Mouse (Mus musculus): ENCODE data around the gene Ric3. TPM values are rescaled to one million over a fixed set of nuclear protein-coding genes. Genes with fewer than 3 reads are reported as not detected.

The Ric3 gene
- polyA plus RNA-seq, 1 experiment: 43.3 TPM

GRCm38 (mm10) chr7:109050831-109051230 lies 32.3 kb downstream of the Ric3 start:
- DNase-seq (ENCODE audit: extremely low spot score in 1 of 2, low spot score in 1 of 2): no peak

GRCm38 (mm10) chr7:109045876-109046275 lies 37.3 kb downstream of the Ric3 start:
- DNase-seq (ENCODE audit: extremely low spot score in 1 of 2, low spot score in 1 of 2): no peak

- peak in 1 of 2 experiments; percentile 55 for DNase-seq (ENCODE audit: extremely low spot score in 1 of 2, low spot score in 1 of 2)
Measured at GRCm38 (mm10) chr7:109039445-109039844, 43.7 kb downstream of the Ric3 start.

DNA sequence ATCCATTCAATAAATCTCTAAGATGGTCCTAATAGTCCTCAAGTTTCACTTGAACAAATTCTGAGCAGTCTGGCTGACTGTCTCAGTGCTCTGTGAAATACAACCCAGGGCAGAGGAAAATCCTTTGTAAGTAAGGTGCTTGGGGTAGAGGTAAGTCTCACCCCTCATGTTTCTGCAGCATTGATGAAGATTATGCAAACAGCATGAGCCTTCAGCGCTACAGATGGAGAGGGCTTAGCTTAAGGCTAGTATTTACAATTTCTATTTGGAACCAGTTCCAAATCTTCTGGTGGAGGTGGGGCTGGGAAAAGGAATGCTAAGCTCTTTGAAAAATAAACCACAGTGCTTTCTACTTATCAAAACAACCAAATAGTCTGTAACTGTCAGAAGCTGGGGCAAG lies 44.1 kb downstream of the Ric3 start:
- DNase-seq (ENCODE audit: extremely low spot score in 1 of 2, low spot score in 1 of 2): no peak

- no peak for DNase-seq (ENCODE audit: extremely low spot score in 1 of 2, low spot score in 1 of 2)
Measured at GRCm38 (mm10) chr7:109038121-109038735, 44.9 kb downstream of the Ric3 start.

DNA sequence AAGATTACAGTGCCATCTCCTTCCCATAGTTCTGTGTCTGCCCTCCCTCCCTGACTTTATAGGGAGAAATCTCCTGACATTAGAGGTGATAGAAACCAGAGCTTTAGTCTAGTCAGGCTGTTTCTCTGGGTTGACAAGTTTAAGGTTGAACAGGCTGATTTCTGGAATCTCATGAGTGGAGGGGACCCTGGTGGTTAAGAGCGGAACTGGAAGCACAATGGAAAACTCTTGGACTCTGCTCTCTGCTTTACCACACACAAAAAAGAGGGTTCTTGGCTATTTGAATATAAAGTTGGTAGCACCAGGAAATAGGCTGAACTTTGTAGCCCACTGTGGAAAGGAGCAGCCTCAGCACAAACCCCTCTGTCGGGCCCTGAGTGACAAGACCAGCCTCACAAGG lies 51.1 kb downstream of the Ric3 start:
- DNase-seq (ENCODE audit: extremely low spot score in 1 of 2, low spot score in 1 of 2): no peak

- no peak for DNase-seq (ENCODE audit: extremely low spot score in 1 of 2, low spot score in 1 of 2)
Measured at GRCm38 (mm10) chr7:109031331-109031730, 51.8 kb downstream of the Ric3 start.

DNA sequence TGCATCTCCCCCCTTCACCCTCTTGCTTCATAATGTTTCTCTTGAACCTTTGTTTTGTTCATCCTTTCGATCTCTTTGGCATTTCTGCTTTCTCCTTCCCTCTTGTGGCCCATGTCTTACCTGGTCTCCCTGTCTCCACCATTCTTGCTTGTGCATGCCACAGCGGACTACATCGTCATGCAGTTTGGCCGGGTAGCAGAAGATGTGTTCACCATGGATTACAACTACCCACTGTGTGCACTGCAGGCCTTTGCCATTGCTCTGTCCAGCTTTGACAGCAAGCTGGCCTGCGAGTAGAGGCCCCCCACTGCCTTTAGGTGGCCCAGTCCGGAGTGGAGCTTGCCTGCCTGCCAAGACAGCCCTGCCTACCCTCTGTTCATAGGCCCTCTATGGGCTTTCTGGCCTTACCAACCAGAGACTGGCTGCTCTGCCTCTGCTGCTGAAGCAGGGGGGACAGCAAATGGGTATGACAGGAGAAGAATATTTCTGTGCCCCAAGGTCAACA lies 53.1 kb downstream of the Ric3 start:
- no peak for DNase-seq (ENCODE audit: extremely low spot score in 1 of 2, low spot score in 1 of 2)

- DNase-seq (ENCODE audit: extremely low spot score in 1 of 2, low spot score in 1 of 2): peak in 1 of 2 experiments; percentile 91
Measured at GRCm38 (mm10) chr7:109028204-109028603, 54.9 kb downstream of the Ric3 start.

- no peak for DNase-seq (ENCODE audit: extremely low spot score in 1 of 2, low spot score in 1 of 2)
Measured at GRCm38 (mm10) chr7:109027721-109028120, 55.4 kb downstream of the Ric3 start.

DNA sequence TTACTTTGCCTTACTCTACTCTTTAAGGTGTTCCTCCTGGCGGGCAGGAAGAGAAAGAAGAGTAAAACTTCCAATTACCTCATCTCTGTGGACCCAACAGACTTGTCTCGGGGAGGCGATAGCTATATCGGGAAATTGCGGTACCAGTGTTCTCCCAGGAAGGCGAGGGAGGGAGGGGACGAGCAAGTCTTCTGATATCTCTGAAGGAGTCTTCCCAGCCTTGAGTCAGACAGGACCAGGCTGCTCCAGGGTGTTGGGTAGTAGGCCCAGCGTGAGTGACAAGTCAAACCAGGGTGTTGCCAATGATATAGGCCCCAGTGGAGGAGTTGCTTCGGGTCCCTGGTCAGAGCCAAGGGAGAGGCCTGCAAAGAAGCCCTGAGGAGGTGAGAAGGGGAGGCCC lies 56.2 kb downstream of the Ric3 start:
- DNase-seq (ENCODE audit: extremely low spot score in 1 of 2, low spot score in 1 of 2): peak in 1 of 2 experiments; percentile 58

GRCm38 (mm10) chr7:109025743-109026142 lies 57.4 kb downstream of the Ric3 start:
- no peak for DNase-seq (ENCODE audit: extremely low spot score in 1 of 2, low spot score in 1 of 2)

DNA sequence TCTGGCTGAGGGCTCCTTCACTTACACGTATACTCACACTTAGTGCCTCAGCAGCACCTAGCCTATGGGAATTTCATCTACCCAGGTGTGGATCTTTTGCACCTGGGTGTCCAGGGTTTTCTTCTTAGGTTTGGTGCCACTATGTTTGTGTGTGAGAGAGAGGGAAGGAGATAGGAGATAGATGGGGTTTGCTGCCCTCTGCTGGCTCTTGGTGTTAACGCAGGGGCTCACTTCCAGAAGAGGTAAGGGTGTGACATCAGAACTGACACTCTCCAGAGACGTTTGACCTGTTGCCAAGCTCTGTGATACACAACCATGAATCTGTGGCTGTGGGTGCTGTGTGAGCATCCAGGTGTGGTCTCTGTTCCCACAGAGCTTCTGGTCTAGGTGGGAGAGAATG lies 61.7 kb downstream of the Ric3 start:
- DNase-seq (ENCODE audit: extremely low spot score in 1 of 2, low spot score in 1 of 2): peak in 1 of 2 experiments; percentile 88

DNA sequence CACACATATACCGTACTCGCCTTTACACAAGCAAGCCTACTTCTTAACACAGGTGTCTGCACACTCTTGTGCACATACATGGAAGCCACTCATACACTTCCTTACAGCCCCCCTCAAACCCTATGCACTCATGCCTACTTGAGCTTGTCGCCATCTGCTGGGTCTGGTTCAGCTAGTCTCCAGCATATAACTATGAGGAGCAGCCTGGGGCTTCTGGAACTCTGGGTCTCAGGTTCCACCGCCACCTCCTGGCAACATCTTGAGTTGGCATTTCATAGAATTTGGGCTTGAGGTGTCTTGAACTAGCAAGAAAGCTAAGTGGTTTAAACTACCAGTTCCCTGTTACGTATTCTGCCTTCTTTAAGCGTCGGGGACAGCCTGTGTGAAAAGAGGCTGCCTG lies 63.9 kb downstream of the Ric3 start:
- DNase-seq (ENCODE audit: extremely low spot score in 1 of 2, low spot score in 1 of 2): no peak

DNA sequence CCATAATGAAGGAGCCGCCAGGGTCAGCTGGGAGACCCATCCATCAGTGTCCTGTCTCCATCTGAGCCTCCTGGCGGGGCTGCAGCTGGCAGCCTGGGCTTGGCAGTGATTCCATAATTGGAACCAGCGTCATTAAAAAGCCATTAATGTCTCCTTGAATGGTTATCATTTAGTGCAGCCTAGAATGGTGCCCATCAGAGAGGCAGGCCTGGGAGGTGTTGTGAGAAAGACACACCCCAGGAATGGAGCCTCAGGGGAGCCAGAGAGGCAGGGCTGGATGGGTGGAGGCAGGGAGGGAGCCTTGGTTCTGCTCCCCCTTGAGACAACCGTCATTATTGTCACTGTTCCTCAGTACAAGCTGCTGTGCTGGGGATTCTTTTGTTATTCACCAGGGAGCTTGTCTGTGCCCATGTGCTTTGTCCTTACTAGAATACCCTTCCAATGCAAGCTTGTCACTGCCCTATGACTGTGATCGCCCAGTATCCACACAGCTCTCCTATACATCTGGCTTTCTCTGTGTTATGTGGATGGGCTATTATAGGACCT lies 66.7 kb downstream of the Ric3 start:
- DNase-seq (ENCODE audit: extremely low spot score in 1 of 2, low spot score in 1 of 2): no peak

- DNase-seq (ENCODE audit: extremely low spot score in 1 of 2, low spot score in 1 of 2): peak in 1 of 2 experiments; percentile 41
Measured at GRCm38 (mm10) chr7:109014851-109015250, 68.3 kb downstream of the Ric3 start.

GRCm38 (mm10) chr7:109012998-109013625 lies 70.0 kb downstream of the Ric3 start:
- peak; percentile 46 to 67 for DNase-seq (ENCODE audit: extremely low spot score in 1 of 2, low spot score in 1 of 2)

GRCm38 (mm10) chr7:109012575-109012974 lies 70.6 kb downstream of the Ric3 start:
- no peak for DNase-seq (ENCODE audit: extremely low spot score in 1 of 2, low spot score in 1 of 2)

GRCm38 (mm10) chr7:109011596-109012180 lies 71.4 kb downstream of the Ric3 start:
- peak; percentile 65 to 72 for DNase-seq (ENCODE audit: extremely low spot score in 1 of 2, low spot score in 1 of 2)

- peak in 1 of 2 experiments; percentile 64 for DNase-seq (ENCODE audit: extremely low spot score in 1 of 2, low spot score in 1 of 2)
Measured at GRCm38 (mm10) chr7:109010720-109011595, 72.2 kb downstream of the Ric3 start.

DNA sequence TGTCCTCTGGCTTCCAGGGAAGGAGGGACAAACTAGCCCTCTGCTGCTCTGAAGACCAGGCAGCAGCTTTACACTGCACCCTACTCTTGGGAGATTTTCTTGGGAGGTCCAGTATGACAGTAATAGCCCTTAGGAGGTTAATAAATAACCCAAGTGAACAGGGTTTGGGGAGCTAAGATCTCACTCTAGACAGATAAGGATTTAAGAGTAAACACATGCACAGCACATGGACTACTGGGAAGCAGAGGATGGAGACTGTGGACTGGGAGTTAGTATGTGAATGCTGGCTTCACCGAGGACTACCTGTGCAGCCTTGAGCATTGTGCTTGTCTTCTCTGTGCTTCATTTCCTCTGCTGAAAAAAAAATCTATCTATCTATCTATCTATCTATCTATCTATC lies 73.9 kb downstream of the Ric3 start:
- DNase-seq (ENCODE audit: extremely low spot score in 1 of 2, low spot score in 1 of 2): no peak
